Mouse (Mus musculus) hindbrain, embryonic 10.5 days (tissue): ENCODE measurements at regions not wholly inside any gene's neighbourhood (a gene's known extent, or its start where the extent isn't known, plus 50 kb on each side); places are given as distances from the start of the nearest gene placed in this dataset.
A peak's percentile ranks its signal among the peaks of the same experiment; 100 is the strongest.

Experiments
- DNase-seq: peaks from one replicate; pipeline ENCODE4 v3.0.0-alpha.2; 2017; ENCODE audit warnings: low spot score
- H3K27ac ChIP-seq: fragments of 300-500 bp; sonication (generic); 2 replicates; pipeline ENCODE4 v1.5.1; 2016; ENCODE audit warnings: mild to moderate bottlenecking, moderate library complexity
- H3K27me3 ChIP-seq: fragments of 300-500 bp; sonication (generic); 2 replicates; pipeline ENCODE4 v1.6.1; 2016; ENCODE audit warnings: mild to moderate bottlenecking; ENCODE audit not compliant: poor library complexity, insufficient read depth, severe bottlenecking
- H3K36me3 ChIP-seq: fragments of 300-500 bp; sonication (generic); 2 replicates; pipeline ENCODE4 v1.6.1; 2016; ENCODE audit warnings: mild to moderate bottlenecking, moderate library complexity
- H3K4me1 ChIP-seq: fragments of 300-500 bp; sonication (generic); replicated peaks from 2 replicates; pipeline ENCODE4 v1.6.1; 2016; ENCODE audit warnings: mild to moderate bottlenecking
- H3K4me3 ChIP-seq: fragments of 300-500 bp; sonication (generic); 2 replicates; pipeline ENCODE4 v1.5.1; 2016; ENCODE audit warnings: mild to moderate bottlenecking, moderate library complexity
- H3K9me3 ChIP-seq: fragments of 300-500 bp; sonication (generic); 2 replicates; pipeline ENCODE4 v1.6.1; 2016; ENCODE audit warnings: mild to moderate bottlenecking, moderate library complexity
- WGBS: fragments of 180-500 bp; shearing (Covaris S2); methylation state at CpG from one replicate; pipeline ENCODE4 v1.1.7; 2016; 5-methylcytosine and 5-hydroxymethylcytosine counted together

DNA sequence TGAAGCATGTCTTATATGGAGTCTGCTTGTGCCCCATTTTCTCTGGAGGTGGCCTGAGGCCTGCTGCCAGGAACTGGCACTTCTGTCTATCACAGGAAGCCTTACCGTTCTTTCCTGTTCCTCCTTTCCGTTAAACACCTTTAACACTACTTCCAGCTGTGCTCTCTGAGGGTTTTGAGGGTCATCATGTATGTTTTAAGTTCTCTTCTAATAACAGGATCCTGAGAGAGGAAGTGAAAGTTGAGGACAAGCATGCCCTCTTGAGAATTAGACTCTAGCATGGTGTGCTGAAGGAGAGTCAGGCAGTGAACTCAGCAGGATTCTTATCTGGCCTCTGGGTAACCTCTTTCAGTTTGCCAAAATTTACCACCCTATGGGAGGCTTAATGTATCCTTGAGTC lies 418.0 kb upstream of the 9430069I07Rik start:
- H3K27ac ChIP-seq: no peak overlapping the region
- no peak overlapping the region for H3K4me3 ChIP-seq
- 78% methylated on average over 2 of the region's 2 CpGs for WGBS
- H3K9me3 ChIP-seq: no peaks in the 10 kb centered on the region
- no peaks in the 10 kb centered on the region for H3K36me3 ChIP-seq
- H3K4me1 ChIP-seq: no peaks in the 10 kb centered on the region
- no peak for DNase-seq
- no peaks in the 10 kb centered on the region for H3K27me3 ChIP-seq

DNA sequence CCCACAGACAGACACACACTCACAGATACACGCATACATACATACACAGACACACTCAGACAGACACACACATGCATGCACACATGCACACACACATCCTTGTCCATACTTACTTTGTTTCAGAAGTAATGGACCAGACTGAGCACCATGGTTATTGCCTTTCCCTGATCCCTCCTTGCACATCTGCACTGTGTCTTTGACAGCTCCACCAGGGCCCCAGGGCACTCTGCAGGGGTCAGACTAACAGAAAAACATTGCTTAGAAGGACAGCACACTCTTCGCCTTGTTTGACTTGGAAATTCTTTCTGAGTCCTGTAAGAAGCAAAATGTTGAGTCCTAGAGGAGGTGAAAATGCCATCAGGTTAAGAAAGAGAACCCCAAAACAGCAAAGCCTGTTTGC lies 394.1 kb upstream of the 9430069I07Rik start:
- Histone ChIP-seq H3K36me3 (no peaks in the 10 kb centered on the region), H3K27me3 (no peaks in the 10 kb centered on the region), H3K4me1 (peaks cover 6% of the 10 kb centered on the region; the same call in 1 of the 2 replicates), H3K4me3 (no peak overlapping the region), H3K9me3 (no peaks in the 10 kb centered on the region), H3K27ac (no peak overlapping the region)
- 67% methylated on average over 2 of the region's 2 CpGs for WGBS
- no peak for DNase-seq

GRCm38 (mm10) chr15:34751021-34751420 lies 393.3 kb upstream of the 9430069I07Rik start:
- Histone ChIP-seq H3K9me3 (no peaks in the 10 kb centered on the region), H3K4me1 (peaks cover 12% of the 10 kb centered on the region; the same call in 1 of the 2 replicates), H3K4me3 (no peak overlapping the region), H3K27ac (no peak overlapping the region), H3K36me3 (no peaks in the 10 kb centered on the region), H3K27me3 (no peaks in the 10 kb centered on the region)
- no peak for DNase-seq
- WGBS: 65% methylated on average over 2 of the region's 2 CpGs

GRCm38 (mm10) chr15:34747111-34747510 lies 389.4 kb upstream of the 9430069I07Rik start:
- no peak overlapping the region for H3K4me3 ChIP-seq
- H3K27ac ChIP-seq: no peak overlapping the region
- H3K27me3 ChIP-seq: no peaks in the 10 kb centered on the region
- DNase-seq: no peak
- peaks cover 11% of the 10 kb centered on the region; the same call in 1 of the 2 replicates for H3K4me1 ChIP-seq
- no peaks in the 10 kb centered on the region for H3K36me3 ChIP-seq
- H3K9me3 ChIP-seq: no peaks in the 10 kb centered on the region
- 84% methylated on average over 4 of the region's 4 CpGs for WGBS

DNA sequence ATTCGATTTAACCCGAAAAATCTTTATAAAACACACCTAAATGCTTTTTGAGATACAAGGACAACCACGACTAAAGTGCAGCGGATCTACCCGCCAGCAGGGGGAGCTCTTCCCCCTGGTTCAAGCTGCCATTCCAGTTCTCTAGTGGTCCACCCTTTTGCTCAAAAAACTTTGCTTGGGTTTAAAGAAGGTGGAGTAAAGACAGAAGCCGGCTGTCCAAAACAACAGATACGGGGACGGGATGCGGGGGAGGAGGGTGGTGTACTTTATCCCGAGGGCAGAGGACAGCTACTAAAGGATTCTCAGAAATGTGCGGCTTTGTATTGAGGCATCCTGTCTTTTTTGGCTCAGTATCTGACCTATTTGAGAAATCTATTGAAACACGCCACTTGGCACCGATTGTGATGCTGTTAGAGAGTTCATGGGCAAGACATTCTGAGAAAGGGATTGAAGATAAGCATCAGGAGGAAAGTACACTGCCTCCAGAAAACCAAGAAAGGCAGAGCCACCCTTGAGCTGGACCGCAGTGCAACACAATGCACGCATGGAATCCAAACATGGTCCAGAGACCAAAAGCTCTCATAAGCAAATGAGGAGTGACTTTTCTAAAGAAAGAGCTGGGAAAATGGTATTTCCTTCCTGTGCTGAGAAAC lies 385.6 kb upstream of the 9430069I07Rik start:
- H3K36me3 ChIP-seq: no peaks in the 10 kb centered on the region
- H3K9me3 ChIP-seq: no peaks in the 10 kb centered on the region
- H3K4me1 ChIP-seq: peaks cover 5% of the 10 kb centered on the region; the same call in 1 of the 2 replicates
- WGBS: 39% methylated on average over 15 of the region's 15 CpGs
- peak; percentile 33 for DNase-seq
- no peaks in the 10 kb centered on the region for H3K27me3 ChIP-seq
- no peak overlapping the region for H3K4me3 ChIP-seq
- H3K27ac ChIP-seq: no peak overlapping the region

DNA sequence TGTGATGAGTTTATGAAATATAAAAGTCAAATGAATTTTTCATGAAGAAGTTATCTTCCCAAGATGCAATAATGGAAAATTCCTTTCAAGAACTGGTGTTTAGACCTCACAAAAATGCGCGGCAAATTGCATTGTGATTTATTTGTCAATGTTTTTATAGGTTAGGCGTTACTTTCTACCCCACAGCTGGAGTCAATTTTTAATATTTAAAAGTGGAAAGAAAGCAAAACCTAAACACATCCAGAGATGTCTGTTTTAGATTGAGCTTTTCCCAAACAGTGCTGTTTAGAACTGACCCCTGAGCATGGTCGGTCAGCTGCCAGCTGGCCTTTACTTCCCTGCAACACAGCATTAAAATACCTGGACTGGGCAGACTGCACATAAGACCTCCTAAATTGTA lies 383.8 kb upstream of the 9430069I07Rik start:
- Histone ChIP-seq H3K4me3 (no peak overlapping the region), H3K4me1 (peaks cover 3% of the 10 kb centered on the region; the same call in 1 of the 2 replicates), H3K27ac (no peak overlapping the region), H3K36me3 (no peaks in the 10 kb centered on the region), H3K27me3 (no peaks in the 10 kb centered on the region), H3K9me3 (no peaks in the 10 kb centered on the region)
- 84% methylated on average over 4 of the region's 4 CpGs for WGBS
- no peak for DNase-seq
